Mouse (Mus musculus): ENCODE results near the gene Erich2. TPM values are rescaled to one million over a fixed set of nuclear protein-coding genes. Genes with fewer than 3 reads are reported as not detected.

The Erich2 gene
- polyA plus RNA-seq, 1 experiment from 2014 or later = 2.6 TPM

GRCm38 (mm10) chr2:70551446-70551845, 42.8 kb downstream of the Erich2 start:
- H3K4me2 ChIP-seq (replicated peaks) = no peak overlapping the region
- H3K36me3 ChIP-seq = no peaks in the 10 kb centered on the region
- H3K27me3 ChIP-seq = no peaks in the 10 kb centered on the region
- no peaks in the 10 kb centered on the region for H3K4me1 ChIP-seq
- H3K27ac ChIP-seq (replicated peaks) = no peak overlapping the region
- no peaks in the 10 kb centered on the region for H3K9me3 ChIP-seq
- ATAC-seq (ENCODE audit: low FRiP score, low read depth) = no peak
- H3K9ac ChIP-seq (replicated peaks) = no peak overlapping the region
- no peak overlapping the region for H3K4me3 ChIP-seq
- WGBS = 91% methylated on average over 2 of the region's 2 CpGs

- ATAC-seq (ENCODE audit: low FRiP score, low read depth) = no peak
- no peak overlapping the region for H3K9ac ChIP-seq (replicated peaks)
- H3K27ac ChIP-seq (replicated peaks) = no peak overlapping the region
- no peak overlapping the region for H3K4me3 ChIP-seq
- H3K36me3 ChIP-seq = no peaks in the 10 kb centered on the region
- H3K9me3 ChIP-seq = no peaks in the 10 kb centered on the region
- WGBS = 86% methylated on average over 15 of the region's 15 CpGs
- H3K4me2 ChIP-seq (replicated peaks) = no peak overlapping the region
- no peaks in the 10 kb centered on the region for H3K27me3 ChIP-seq
- H3K4me1 ChIP-seq = no peaks in the 10 kb centered on the region
Measured at GRCm38 (mm10) chr2:70552067-70552598, 43.5 kb downstream of the Erich2 start.

GRCm38 (mm10) chr2:70552772-70553171, 44.2 kb downstream of the Erich2 start, which contains the start of gene Gad1:
TSS of gene Gad1 (plus strand) at chr2:70553072.
- no peak within 1 kb of the TSS for H3K4me3 ChIP-seq
- H3K36me3 ChIP-seq = no peaks in the 10 kb centered on the region
- ATAC-seq (ENCODE audit: low FRiP score, low read depth) = no peak
- 64% methylated on average over 4 of the region's 4 CpGs for WGBS
- no peaks in the 10 kb centered on the region for H3K4me1 ChIP-seq
- no peaks in the 10 kb centered on the region for H3K27me3 ChIP-seq
- no peak within 1 kb of the TSS for H3K27ac ChIP-seq (replicated peaks)
- no peak within 1 kb of the TSS for H3K4me2 ChIP-seq (replicated peaks)
- H3K9ac ChIP-seq (replicated peaks) = no peak within 1 kb of the TSS
- no peaks in the 10 kb centered on the region for H3K9me3 ChIP-seq

GRCm38 (mm10) chr2:70553826-70554225, 45.2 kb downstream of the Erich2 start:
- H3K9ac ChIP-seq (replicated peaks) = no peak overlapping the region
- H3K27me3 ChIP-seq = peaks cover 4% of the 10 kb centered on the region
- no peaks in the 10 kb centered on the region for H3K36me3 ChIP-seq
- no peak overlapping the region for H3K4me3 ChIP-seq
- H3K4me1 ChIP-seq = no peaks in the 10 kb centered on the region
- no peak overlapping the region for H3K4me2 ChIP-seq (replicated peaks)
- no peaks in the 10 kb centered on the region for H3K9me3 ChIP-seq
- WGBS = 77% methylated on average over 3 of the region's 3 CpGs
- no peak for ATAC-seq (ENCODE audit: low FRiP score, low read depth)
- no peak overlapping the region for H3K27ac ChIP-seq (replicated peaks)

- H3K27me3 ChIP-seq = peaks cover 49% of the 10 kb centered on the region
- H3K9me3 ChIP-seq = no peaks in the 10 kb centered on the region
- no peak overlapping the region; the same call in 1 of the 2 replicates for H3K27ac ChIP-seq (replicated peaks)
- peak overlapping the region; percentile 29 for H3K4me2 ChIP-seq (replicated peaks)
- 4% methylated on average over 17 of the region's 18 CpGs for WGBS
- H3K4me3 ChIP-seq = peak overlapping the region; percentile 13; the same call in 1 of the 2 replicates
- no peak overlapping the region for H3K9ac ChIP-seq (replicated peaks)
- peak; percentile 57; the same call in 1 of the 2 replicates for ATAC-seq (ENCODE audit: low FRiP score, low read depth)
- no peaks in the 10 kb centered on the region for H3K36me3 ChIP-seq
- peaks cover 29% of the 10 kb centered on the region for H3K4me1 ChIP-seq
Measured at GRCm38 (mm10) chr2:70558112-70558842, 49.7 kb downstream of the Erich2 start.

GRCm38 (mm10) chr2:70558843-70559451, 50.3 kb downstream of the Erich2 start:
- Histone ChIP-seq H3K36me3 (no peaks in the 10 kb centered on the region), H3K27me3 (peaks cover 56% of the 10 kb centered on the region), H3K9me3 (no peaks in the 10 kb centered on the region), H3K4me2 (replicated peaks) (peak overlapping the region; percentile 2), H3K4me1 (peaks cover 36% of the 10 kb centered on the region), H3K9ac (replicated peaks) (no peak overlapping the region), H3K27ac (replicated peaks) (no peak overlapping the region; the same call in 1 of the 2 replicates), H3K4me3 (peak overlapping the region; percentile 14)
- ATAC-seq (ENCODE audit: low FRiP score, low read depth) = no peak
- 11% methylated on average over 24 of the region's 24 CpGs for WGBS

GRCm38 (mm10) chr2:70559520-70559919, 50.9 kb downstream of the Erich2 start:
- WGBS = 1% methylated on average over 13 of the region's 13 CpGs
- H3K9ac ChIP-seq (replicated peaks) = no peak overlapping the region

GRCm38 (mm10) chr2:70561077-70561795, 52.6 kb downstream of the Erich2 start:
- H3K9me3 ChIP-seq = no peaks in the 10 kb centered on the region
- peaks cover 57% of the 10 kb centered on the region for H3K4me1 ChIP-seq
- peak; percentile 35; the same call in 1 of the 2 replicates for ATAC-seq (ENCODE audit: low FRiP score, low read depth)
- H3K4me3 ChIP-seq = peak overlapping the region; percentile 44
- H3K9ac ChIP-seq (replicated peaks) = 0 out of 2 replicates have a peak overlapping the region, but pooled peaks have one; percentile 61
- WGBS = 1% methylated on average over 29 of the region's 29 CpGs
- H3K27ac ChIP-seq (replicated peaks) = peak overlapping the region; percentile 77
- peaks cover 78% of the 10 kb centered on the region for H3K27me3 ChIP-seq
- peak overlapping the region; percentile 56 for H3K4me2 ChIP-seq (replicated peaks)
- H3K36me3 ChIP-seq = no peaks in the 10 kb centered on the region

More at GRCm38 (mm10) chr2:70559520-70559919, 50.9 kb downstream of the Erich2 start:
- H3K4me1 ChIP-seq = peaks cover 41% of the 10 kb centered on the region
- 0 out of 2 replicates have a peak overlapping the region, but pooled peaks have one; percentile 14 for H3K4me3 ChIP-seq
- H3K4me2 ChIP-seq (replicated peaks) = peak overlapping the region; percentile 56
- no peak overlapping the region; the same call in 1 of the 2 replicates for H3K27ac ChIP-seq (replicated peaks)
- no peak for ATAC-seq (ENCODE audit: low FRiP score, low read depth)
- peaks cover 61% of the 10 kb centered on the region for H3K27me3 ChIP-seq
- H3K9me3 ChIP-seq = no peaks in the 10 kb centered on the region
- H3K36me3 ChIP-seq = no peaks in the 10 kb centered on the region

GRCm38 (mm10) chr2:70562011-70562491, 53.4 kb downstream of the Erich2 start:
- Histone ChIP-seq H3K4me2 (replicated peaks) (peak overlapping the region; percentile 56), H3K4me1 (peaks cover 65% of the 10 kb centered on the region), H3K9ac (replicated peaks) (peak overlapping the region; percentile 61), H3K36me3 (no peaks in the 10 kb centered on the region), H3K27ac (replicated peaks) (peak overlapping the region; percentile 77), H3K9me3 (no peaks in the 10 kb centered on the region), H3K27me3 (peaks cover 87% of the 10 kb centered on the region), H3K4me3 (peak overlapping the region; percentile 44)
- under 1% methylated on average over 42 of the region's 42 CpGs for whole genome bisulfite sequencing
- ATAC-seq (ENCODE audit: low FRiP score, low read depth) = no peak

- Histone ChIP-seq H3K9me3 (no peaks in the 10 kb centered on the region), H3K9ac (replicated peaks) (peak overlapping the region; percentile 61), H3K36me3 (no peaks in the 10 kb centered on the region), H3K27ac (replicated peaks) (peak overlapping the region; percentile 77), H3K4me1 (peaks cover 70% of the 10 kb centered on the region), H3K4me3 (peak overlapping the region; percentile 44), H3K4me2 (replicated peaks) (peak overlapping the region; percentile 56), H3K27me3 (peaks cover 92% of the 10 kb centered on the region)
- no peak for ATAC-seq (ENCODE audit: low FRiP score, low read depth)
- under 1% methylated on average over 32 of the region's 34 CpGs for WGBS
Measured at GRCm38 (mm10) chr2:70562611-70562980, 54.0 kb downstream of the Erich2 start.

- Histone ChIP-seq H3K27ac (replicated peaks) (peak overlapping the region; percentile 77), H3K4me3 (peak overlapping the region; percentile 44), H3K4me1 (peaks cover 76% of the 10 kb centered on the region), H3K9me3 (no peaks in the 10 kb centered on the region), H3K27me3 (peaks cover 97% of the 10 kb centered on the region), H3K36me3 (no peaks in the 10 kb centered on the region), H3K4me2 (replicated peaks) (peak overlapping the region; percentile 56), H3K9ac (replicated peaks) (peak overlapping the region; percentile 61)
- no peak for ATAC-seq (ENCODE audit: low FRiP score, low read depth)
- under 1% methylated on average over 40 of the region's 40 CpGs for WGBS
Measured at GRCm38 (mm10) chr2:70562981-70563671, 54.5 kb downstream of the Erich2 start.
